Mouse (Mus musculus) G1E (cell line): ENCODE results near the gene Ptcra.

Experiments used
- CTCF ChIP-seq: IDR thresholded peaks from 2 replicates; pipeline ENCODE4 v1.5.1; 2012; ENCODE audit warnings: low read depth, low read length, inconsistent platforms, mixed read lengths
- GATA2 ChIP-seq: IDR thresholded peaks from 2 replicates; pipeline ENCODE4 v1.6.1; 2012; ENCODE audit warnings: low read depth, low read length, inconsistent platforms, borderline replicate concordance

GRCm38 (mm10) chr17:46750580-46750979 lies 12.9 kb downstream of the Ptcra start:
- no peak for TF ChIP-seq CTCF
- no peak for TF ChIP-seq GATA2
